Mouse (Mus musculus) liver, adult 2 months (tissue): ENCODE data around the gene Ap3d1.
A peak's percentile ranks its signal among the peaks of the same experiment; 100 is the strongest.

ENCODE experiments used
- CTCF ChIP-seq: fragments of 200-500 bp; IDR thresholded peaks from 2 replicates; pipeline ENCODE4 v1.5.1; 2011; ENCODE audit warnings: low read depth, low read length, control low read depth
- POLR2A ChIP-seq: fragments of 200-500 bp; IDR thresholded peaks from 2 replicates; pipeline ENCODE4 v1.6.1; 2011; ENCODE audit warnings: low read length, control low read depth; ENCODE audit not compliant: insufficient read depth; ENCODE audit errors: extremely low read depth

DNA sequence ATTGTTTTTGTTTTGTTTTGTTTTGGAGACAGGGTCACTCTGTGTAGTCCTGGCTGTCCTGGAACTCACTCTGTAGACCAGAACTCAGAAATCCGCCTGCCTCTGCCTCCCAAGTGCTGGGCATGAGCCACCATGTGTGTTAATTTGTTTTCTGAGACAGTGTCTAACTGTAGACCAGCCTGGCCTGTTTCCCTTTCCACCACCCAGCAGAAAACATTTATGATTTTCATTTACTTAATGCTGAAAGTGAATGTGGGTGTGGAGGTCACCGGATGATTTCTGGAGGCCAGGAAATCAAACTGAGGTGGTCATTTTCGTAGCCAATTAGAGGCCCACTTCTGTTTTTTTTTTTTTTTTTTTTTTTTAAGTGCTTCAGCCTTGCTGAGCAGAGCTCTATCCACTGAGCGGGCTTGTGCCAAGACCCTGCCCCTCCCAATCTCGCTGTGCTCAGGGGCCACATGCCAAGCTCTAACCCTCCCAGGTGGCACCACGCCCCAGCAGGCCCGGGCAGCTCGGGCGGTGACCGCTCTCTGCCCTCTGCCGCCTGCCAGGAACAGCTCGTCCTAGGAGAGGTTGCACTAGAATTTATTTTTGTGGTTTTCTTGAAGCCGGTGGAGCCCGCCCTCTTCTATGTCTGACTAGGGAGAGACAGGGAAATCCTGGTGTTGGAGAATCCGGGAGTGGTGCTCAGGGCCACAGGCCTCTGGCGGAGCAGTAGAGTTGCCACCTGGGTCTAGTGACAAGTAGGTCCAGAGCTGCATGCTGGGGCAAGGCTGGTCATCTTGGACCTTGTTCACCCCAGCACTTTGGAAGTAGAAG lies 77.7 kb downstream of the Ap3d1 start:
- no peak for TF ChIP-seq CTCF
- 0 out of 2 replicates have a peak, but pooled peaks have one; percentile 12 for TF ChIP-seq POLR2A
